Mouse (Mus musculus) forebrain, embryonic 14.5 days (tissue): ENCODE measurements around the gene Tm4sf4. TPM values are rescaled to one million over a fixed set of nuclear protein-coding genes. Genes with fewer than 3 reads are reported as not detected.

Experiments used
- ATAC-seq: fragments of 200-750 bp; cut with Nextera tagmentation; 2 replicates; pipeline ENCODE4 v1.8.0; 2017; ENCODE audit warnings: mild to moderate bottlenecking, moderate library complexity
- DNase-seq: peaks from one replicate; pipeline ENCODE4 v3.0.0-alpha.2; 2015; ENCODE audit warnings: low spot score
- H3K27ac ChIP-seq: fragments of 300-500 bp; sonication (generic); 2 replicates; pipeline ENCODE4 v1.5.1; 2014; ENCODE audit warnings: low read depth, mild to moderate bottlenecking, control low read depth, low read length, moderate library complexity
- H3K27me3 ChIP-seq: fragments of 300-500 bp; sonication (generic); replicated peaks from 2 replicates; pipeline ENCODE4 v1.6.1; 2014; ENCODE audit warnings: low read length, control low read depth, mixed read lengths; ENCODE audit not compliant: control insufficient read depth, insufficient read depth
- H3K36me3 ChIP-seq: fragments of 300-500 bp; sonication (generic); 2 replicates; pipeline ENCODE4 v1.6.1; 2014; ENCODE audit warnings: low read length, control low read depth; ENCODE audit not compliant: control insufficient read depth, insufficient read depth
- H3K4me1 ChIP-seq: fragments of 300-500 bp; sonication (generic); 2 replicates; pipeline ENCODE4 v1.6.1; 2014; ENCODE audit warnings: antibody characterized with exemption, low read length, control low read depth; ENCODE audit not compliant: control insufficient read depth, insufficient read depth
- H3K4me2 ChIP-seq: fragments of 300-500 bp; sonication (generic); 2 replicates; pipeline ENCODE4 v1.6.1; 2014; ENCODE audit warnings: mild to moderate bottlenecking, control low read depth, low read length
- H3K4me3 ChIP-seq: fragments of 300-500 bp; sonication (generic); 2 replicates; pipeline ENCODE4 v1.5.1; 2014; ENCODE audit warnings: low read depth, low read length, control low read depth
- H3K9ac ChIP-seq: fragments of 300-500 bp; sonication (generic); 2 replicates; pipeline ENCODE4 v1.6.1; 2014; ENCODE audit warnings: mild to moderate bottlenecking, low read length, control low read depth, moderate library complexity
- H3K9me3 ChIP-seq: fragments of 300-500 bp; sonication (generic); replicated peaks from 2 replicates; pipeline ENCODE4 v1.6.1; 2016; ENCODE audit warnings: low read length, control low read depth, mixed read lengths; ENCODE audit not compliant: control insufficient read depth
- WGBS: fragments of 180-500 bp; shearing (Covaris S2); extraction: QIAGEN DNeasy Blood & Tissue Kit; methylation state at CpG from one replicate; pipeline ENCODE4 v1.1.7; 2014; 5-methylcytosine and 5-hydroxymethylcytosine counted together
- polyA plus RNA-seq: library from polyadenylated mRNA; unstranded; fragments of >200 nt; fragmentation: Nextera tagmentation; extraction: Ambion mirVana; gene quantifications from 2 replicates; pipeline ENCODE4 v1.2.1, GENCODE M21; 2014

The Tm4sf4 gene
- 0.11 TPM in 1 of 2 replicates, not detected in the other for polyA plus RNA-seq

DNA sequence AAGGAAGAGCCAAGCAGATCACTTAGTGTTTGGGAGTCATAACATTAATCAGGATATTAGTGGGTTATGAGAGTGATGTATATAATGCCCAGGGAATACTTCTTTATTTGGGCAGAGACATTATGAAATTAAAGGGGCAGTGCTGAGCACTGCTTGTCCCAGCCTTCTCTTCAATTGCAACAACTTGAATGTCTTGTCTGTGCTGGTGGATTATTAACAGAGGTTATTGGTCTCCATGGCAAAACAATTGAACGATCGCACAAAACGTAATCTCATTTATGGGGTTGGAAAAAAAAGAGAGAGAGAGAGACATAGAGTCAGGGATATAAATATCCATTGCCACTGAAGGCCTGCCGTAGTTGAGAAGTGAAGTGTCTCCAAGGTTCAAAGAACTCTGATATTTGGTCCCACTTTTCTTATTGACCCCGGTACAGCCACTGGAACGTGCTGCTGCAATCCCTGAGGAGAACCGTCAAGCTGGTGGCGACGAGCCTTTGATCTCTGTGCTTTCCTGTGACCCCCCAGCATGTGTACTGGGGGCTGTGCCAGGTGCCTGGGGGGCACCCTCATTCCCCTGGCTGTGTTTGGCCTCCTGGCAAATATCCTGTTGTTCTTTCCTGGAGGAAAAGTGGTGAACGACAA is at the start of gene Tm4sf4:
Gene Tm4sf4 (plus strand): TSS at position 226 of the 642 bp plus-strand sequence.
- DNase-seq: no peak
- H3K9me3 ChIP-seq: no peaks in the 10 kb centered on the region
- no peak within 1 kb of the TSS for H3K9ac ChIP-seq
- no peak within 1 kb of the TSS for H3K4me3 ChIP-seq
- no peaks in the 10 kb centered on the region for H3K27me3 ChIP-seq
- 81% methylated on average over 10 of the region's 10 CpGs for WGBS
- no peak for ATAC-seq
- no peaks in the 10 kb centered on the region for H3K4me1 ChIP-seq
- H3K27ac ChIP-seq: no peak within 1 kb of the TSS
- H3K36me3 ChIP-seq: no peaks in the 10 kb centered on the region
- no peak within 1 kb of the TSS for H3K4me2 ChIP-seq

DNA sequence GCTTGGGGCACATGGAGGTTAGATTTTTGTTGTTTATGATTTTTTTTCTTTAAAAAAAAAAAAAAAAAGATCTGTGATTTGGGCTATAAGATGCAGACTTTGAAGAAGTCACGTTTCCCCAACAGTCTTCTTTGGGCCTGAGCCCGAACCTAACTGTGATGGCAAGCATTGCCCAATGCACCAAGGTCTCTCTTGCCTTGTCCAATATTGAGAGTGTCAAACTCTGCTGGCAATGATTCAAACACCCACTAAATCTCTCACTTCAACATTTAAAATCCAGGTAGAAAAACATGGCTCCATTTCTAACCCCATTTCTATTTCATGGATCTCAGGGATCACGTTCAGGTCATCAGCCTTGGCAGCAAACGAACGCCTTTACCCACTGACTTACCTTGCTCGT is 38.7 kb upstream of the Tm4sf4 start:
- WGBS: 92% methylated on average over 6 of the region's 6 CpGs
- no peak overlapping the region for H3K9ac ChIP-seq
- H3K36me3 ChIP-seq: no peaks in the 10 kb centered on the region
- H3K27ac ChIP-seq: no peak overlapping the region
- H3K4me3 ChIP-seq: no peak overlapping the region
- H3K4me2 ChIP-seq: no peak overlapping the region
- no peak for DNase-seq
- no peaks in the 10 kb centered on the region for H3K4me1 ChIP-seq
- no peaks in the 10 kb centered on the region for H3K27me3 ChIP-seq
- no peak for ATAC-seq
- H3K9me3 ChIP-seq: no peaks in the 10 kb centered on the region

DNA sequence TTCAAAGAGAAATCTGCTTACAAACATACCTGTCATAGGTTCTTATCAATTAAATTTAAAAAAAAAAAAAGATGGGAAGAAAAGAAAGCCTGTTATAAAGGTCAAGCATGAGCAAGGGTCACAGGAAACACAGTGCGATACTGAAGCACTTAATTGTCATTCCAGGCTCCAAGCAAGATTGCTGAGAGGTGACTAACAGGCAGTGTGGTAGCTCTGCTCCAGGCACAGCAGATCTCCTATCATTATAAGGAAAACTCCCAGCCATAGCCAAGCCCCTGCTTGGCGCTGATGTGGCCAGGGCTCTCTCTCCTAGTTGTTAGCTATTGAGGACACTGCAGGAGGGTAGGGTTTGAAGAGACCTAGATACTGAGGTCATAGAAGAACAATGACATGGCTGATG is 38.2 kb upstream of the Tm4sf4 start:
- H3K4me1 ChIP-seq: no peaks in the 10 kb centered on the region
- no peak overlapping the region for H3K4me2 ChIP-seq
- no peak overlapping the region for H3K4me3 ChIP-seq
- no peaks in the 10 kb centered on the region for H3K9me3 ChIP-seq
- no peaks in the 10 kb centered on the region for H3K36me3 ChIP-seq
- no peak for ATAC-seq
- DNase-seq: no peak
- WGBS: 85% methylated on average over 2 of the region's 2 CpGs
- H3K27ac ChIP-seq: no peak overlapping the region
- H3K27me3 ChIP-seq: no peaks in the 10 kb centered on the region
- no peak overlapping the region for H3K9ac ChIP-seq

DNA sequence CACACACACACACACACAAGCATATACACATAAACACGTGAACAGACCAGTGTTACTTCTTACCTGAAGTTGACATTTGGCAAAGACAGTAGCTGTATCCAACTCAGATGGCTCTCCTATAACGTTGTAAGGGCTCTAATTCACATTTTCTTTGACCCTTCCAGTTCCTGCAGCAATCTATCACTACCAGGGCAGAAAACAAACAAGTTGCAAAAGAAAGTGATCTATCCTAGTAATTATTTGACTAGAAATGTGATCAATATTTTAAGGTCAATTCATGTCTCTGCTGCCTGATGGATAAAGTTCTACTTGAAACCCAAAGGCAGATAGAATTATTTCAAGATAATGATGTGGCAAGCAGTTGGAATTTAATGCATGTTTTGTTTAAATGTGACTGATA is 37.5 kb upstream of the Tm4sf4 start:
- WGBS: 74% methylated on average over 2 of the region's 2 CpGs

DNA sequence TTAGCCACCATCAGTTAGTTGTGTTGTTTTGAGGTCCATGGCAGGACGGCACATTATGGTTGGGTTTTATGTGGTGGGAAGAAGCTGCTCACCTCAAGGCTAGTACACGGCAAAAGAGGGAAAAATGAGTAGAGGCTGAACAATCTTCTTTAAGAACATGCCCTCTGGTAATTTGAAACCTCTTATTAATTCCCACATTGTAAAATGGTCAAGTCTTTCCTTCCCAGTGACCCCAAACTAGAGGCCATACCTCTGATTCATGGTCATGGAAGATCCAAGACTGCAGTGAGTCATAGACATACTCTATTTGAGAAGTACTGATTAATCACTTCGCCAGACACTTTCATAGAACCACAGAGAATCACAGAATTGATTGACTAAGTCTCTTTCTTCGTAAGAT is 13.6 kb upstream of the Tm4sf4 start:
- DNase-seq (no peak), ATAC-seq (no peak)
- WGBS: 84% methylated on average over 4 of the region's 4 CpGs
- H3K36me3 ChIP-seq: no peaks in the 10 kb centered on the region
- H3K9ac ChIP-seq: no peak overlapping the region
- no peaks in the 10 kb centered on the region for H3K9me3 ChIP-seq
- no peak overlapping the region for H3K4me3 ChIP-seq
- no peaks in the 10 kb centered on the region for H3K4me1 ChIP-seq
- no peak overlapping the region for H3K4me2 ChIP-seq
- no peaks in the 10 kb centered on the region for H3K27me3 ChIP-seq
- H3K27ac ChIP-seq: no peak overlapping the region

More for the DNA sequence above, 37.5 kb upstream of the Tm4sf4 start:
- Histone ChIP-seq H3K4me2 (no peak overlapping the region), H3K36me3 (no peaks in the 10 kb centered on the region), H3K9me3 (no peaks in the 10 kb centered on the region), H3K4me1 (no peaks in the 10 kb centered on the region), H3K4me3 (no peak overlapping the region), H3K27me3 (no peaks in the 10 kb centered on the region), H3K9ac (no peak overlapping the region), H3K27ac (no peak overlapping the region)
- DNase-seq (no peak), ATAC-seq (no peak)

DNA sequence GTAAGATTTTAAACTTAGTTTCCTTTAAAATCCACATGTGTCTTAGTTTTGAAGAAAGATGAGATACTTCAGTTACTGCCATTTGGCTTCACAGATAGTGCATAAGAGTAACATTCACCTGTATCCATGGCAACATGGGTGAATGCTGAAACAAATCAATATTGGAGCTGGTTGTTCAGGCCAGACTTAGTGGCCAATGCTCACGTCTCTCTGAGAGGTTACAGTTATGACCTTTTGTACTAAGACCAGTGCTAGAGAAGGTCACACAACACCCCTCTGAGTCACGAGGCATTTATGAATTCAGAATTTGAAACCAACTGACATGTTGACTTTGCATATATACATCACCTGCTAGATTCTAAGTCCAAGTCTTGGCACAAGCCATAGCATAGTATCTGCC is 4.9 kb upstream of the Tm4sf4 start:
- no peaks in the 10 kb centered on the region for H3K9me3 ChIP-seq
- no peaks in the 10 kb centered on the region for H3K36me3 ChIP-seq
- peak; percentile 3 for DNase-seq
- H3K9ac ChIP-seq: no peak overlapping the region
- no peaks in the 10 kb centered on the region for H3K27me3 ChIP-seq
- no peaks in the 10 kb centered on the region for H3K4me1 ChIP-seq
- no peak overlapping the region for H3K4me3 ChIP-seq
- ATAC-seq: no peak
- WGBS: 77% methylated on average over 2 of the region's 2 CpGs
- H3K4me2 ChIP-seq: no peak overlapping the region
- H3K27ac ChIP-seq: no peak overlapping the region

DNA sequence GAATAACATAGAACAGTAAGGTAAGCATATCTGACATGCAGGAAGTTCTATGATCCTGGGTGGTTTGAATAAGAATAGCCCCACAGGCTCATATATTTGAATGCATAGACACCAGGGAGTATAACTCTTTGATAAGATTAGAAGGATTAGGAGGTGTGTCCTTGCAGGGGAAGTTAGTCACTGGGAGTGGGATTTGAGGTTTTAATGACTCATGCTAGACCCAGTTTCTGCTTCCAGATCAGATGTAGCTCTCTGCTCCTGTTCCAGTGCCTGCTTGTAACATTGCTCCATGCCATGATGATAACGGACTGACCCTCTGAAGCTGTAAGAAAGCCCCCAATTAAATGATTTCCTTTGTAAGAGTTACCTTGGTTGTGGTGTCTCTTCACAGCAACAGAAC is 4.5 kb upstream of the Tm4sf4 start:
- Histone ChIP-seq H3K9ac (no peak overlapping the region), H3K9me3 (no peaks in the 10 kb centered on the region), H3K4me2 (no peak overlapping the region), H3K27me3 (no peaks in the 10 kb centered on the region), H3K4me1 (no peaks in the 10 kb centered on the region), H3K4me3 (no peak overlapping the region), H3K36me3 (no peaks in the 10 kb centered on the region), H3K27ac (no peak overlapping the region)
- WGBS: 97% methylated on average over 1 of the region's 1 CpGs
- ATAC-seq: no peak
- DNase-seq: no peak

DNA sequence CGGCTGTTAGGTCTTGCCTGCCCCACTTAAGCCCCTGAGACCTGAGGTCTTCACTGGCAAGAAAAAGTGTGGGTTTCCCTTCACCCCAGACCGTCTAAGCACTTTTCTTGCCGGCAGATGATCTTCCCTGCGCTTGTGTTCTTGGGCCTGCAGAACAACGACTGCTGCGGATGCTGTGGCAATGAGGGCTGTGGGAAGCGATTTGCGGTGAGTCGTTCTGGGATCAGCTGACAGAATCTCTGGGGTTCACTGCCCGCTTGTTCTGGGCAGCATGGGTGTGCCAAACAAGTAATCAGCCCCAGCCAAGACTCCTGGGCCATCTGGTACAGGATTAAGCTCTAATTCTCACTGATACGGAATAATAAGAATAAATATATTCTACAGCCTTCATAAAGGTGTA is 1.2 kb downstream of the Tm4sf4 start:
- H3K4me2 ChIP-seq: no peak overlapping the region
- no peaks in the 10 kb centered on the region for H3K36me3 ChIP-seq
- no peaks in the 10 kb centered on the region for H3K4me1 ChIP-seq
- no peak overlapping the region for H3K9ac ChIP-seq
- H3K27me3 ChIP-seq: no peaks in the 10 kb centered on the region
- H3K4me3 ChIP-seq: no peak overlapping the region
- no peak for DNase-seq
- WGBS: 91% methylated on average over 11 of the region's 11 CpGs
- H3K27ac ChIP-seq: no peak overlapping the region
- ATAC-seq: no peak
- no peaks in the 10 kb centered on the region for H3K9me3 ChIP-seq

DNA sequence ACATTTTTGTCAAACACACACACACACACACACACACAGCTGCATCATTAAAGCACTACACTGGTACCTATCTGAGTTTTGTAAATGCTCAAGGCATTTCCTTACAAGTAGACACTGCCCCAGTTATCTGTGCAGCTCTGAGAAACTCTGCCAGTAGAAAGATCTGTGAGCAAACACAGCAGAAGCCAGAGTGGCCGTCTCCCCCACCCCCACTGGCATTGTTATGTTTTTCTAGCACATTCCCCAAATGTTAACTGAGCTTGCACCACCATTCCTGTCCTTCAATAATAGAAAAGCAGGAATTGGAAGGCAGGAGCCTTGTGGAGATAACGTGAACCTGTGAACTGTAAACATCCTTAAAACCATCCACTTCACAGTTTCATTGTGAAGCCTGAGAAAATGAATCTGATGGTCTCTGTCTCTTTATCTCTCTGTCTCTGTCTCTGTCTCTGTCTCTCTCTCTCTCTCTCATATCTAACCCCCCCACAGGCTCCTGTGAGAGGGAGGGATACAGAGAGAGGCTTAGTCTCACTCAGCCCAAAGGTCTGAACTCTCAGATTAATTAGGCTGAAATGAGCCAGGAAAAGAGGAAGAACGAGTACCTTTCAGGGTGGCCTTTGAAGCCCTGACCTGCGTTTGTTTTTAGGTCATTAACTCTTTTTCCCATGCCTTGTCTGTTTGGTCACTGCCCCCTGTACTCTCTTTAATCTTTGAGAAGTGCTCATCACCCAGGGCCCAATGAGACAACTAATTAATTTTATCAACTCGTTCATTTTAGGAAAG is 3.8 kb downstream of the Tm4sf4 start:
- H3K9me3 ChIP-seq: no peaks in the 10 kb centered on the region
- H3K4me2 ChIP-seq: no peak overlapping the region
- H3K36me3 ChIP-seq: no peaks in the 10 kb centered on the region
- H3K27ac ChIP-seq: no peak overlapping the region
- H3K9ac ChIP-seq: no peak overlapping the region
- 45% methylated on average over 5 of the region's 5 CpGs for WGBS
- DNase-seq (no peak), ATAC-seq (no peak)
- H3K4me1 ChIP-seq: no peaks in the 10 kb centered on the region
- H3K4me3 ChIP-seq: no peak overlapping the region
- H3K27me3 ChIP-seq: no peaks in the 10 kb centered on the region
